Mouse (Mus musculus): ENCODE results near the gene Fasl.

Fasl gene

DNA sequence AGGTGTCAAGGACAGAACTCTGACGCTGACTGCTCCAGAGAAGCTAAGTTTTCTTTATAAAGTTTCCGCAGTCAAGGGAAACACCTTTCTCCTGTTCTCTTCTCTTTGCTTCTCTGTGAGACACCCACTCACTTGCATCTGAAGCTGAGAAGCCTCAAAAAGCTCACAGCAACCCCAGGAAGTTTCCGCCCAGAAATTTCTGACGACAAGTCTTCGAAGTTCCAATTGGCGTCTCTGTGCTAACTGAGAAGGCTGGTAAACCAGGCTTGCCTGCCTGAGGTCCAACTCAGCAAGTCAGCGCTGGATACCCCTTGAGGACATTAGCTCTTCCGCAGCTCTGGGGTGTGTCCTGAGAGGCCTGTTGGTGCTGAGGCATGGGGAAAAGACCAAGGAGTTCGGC, at the start of gene Fasl:
Gene Fasl, minus strand, starts transcription at position 157 of the 400 bp plus-strand sequence.
- ATAC-seq (ENCODE audit: low TSS enrichment) = 0 out of 2 replicates have a peak, but pooled peaks have one; percentile 27

DNA sequence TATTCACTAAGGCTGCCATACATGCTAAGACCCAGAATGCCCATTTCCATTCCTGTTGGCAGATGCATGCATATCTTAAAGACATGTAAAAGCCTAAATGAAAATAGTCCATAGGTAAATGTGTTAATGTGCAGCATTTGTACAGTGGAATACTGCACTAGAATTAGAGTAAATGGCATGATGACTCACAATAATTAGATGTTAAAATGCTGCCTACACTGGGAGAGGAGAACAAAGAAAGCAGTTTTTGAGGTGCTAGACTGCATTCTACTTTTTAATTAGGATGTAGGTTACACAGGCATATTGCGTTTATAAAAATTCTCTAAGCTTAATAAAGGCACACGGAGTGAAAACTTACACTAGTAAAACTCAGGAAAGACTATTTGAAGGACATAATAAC, 38.4 kb upstream of the Fasl start:
- ATAC-seq (ENCODE audit: low TSS enrichment) = no peak

DNA sequence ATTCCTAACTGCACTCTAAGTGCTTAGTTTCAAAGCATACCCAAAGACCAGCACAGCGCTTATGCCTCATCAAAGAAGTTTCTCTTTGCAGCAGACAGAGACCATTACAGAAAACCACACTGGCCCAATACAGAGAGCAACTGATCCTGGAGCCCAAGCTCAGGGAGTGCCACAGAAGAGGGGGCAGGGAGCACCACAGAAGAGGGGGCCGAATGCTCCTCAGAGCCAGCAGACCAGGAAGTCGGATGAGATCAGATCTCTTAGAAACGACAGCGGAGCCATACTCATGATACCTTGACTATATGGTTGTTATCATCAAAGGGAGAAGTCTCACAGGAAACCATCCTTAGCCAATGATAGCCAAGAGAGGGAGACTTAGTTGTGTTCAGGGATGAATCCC, 21.1 kb upstream of the Fasl start:
- no peak for ATAC-seq (ENCODE audit: low TSS enrichment)

DNA sequence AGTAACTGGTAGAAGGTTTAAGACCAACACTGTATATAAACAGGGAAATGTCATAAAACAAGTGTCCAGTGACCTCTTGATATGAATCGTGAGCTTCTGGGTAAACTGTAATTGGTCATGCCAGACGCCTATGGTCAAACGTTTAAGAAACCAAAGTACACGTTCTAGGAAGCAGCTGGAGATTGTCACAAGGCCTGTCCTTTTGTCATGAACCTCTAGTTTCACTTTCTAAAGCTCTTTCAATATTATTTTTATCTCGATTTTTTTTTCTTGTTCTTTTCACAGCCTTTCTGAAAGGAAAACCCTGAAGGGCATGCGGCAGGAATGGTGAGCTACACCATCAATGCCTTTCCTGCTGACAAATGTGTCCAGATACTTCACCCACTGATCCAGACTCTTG, 20.7 kb upstream of the Fasl start:
- no peak for ATAC-seq (ENCODE audit: low TSS enrichment)

DNA sequence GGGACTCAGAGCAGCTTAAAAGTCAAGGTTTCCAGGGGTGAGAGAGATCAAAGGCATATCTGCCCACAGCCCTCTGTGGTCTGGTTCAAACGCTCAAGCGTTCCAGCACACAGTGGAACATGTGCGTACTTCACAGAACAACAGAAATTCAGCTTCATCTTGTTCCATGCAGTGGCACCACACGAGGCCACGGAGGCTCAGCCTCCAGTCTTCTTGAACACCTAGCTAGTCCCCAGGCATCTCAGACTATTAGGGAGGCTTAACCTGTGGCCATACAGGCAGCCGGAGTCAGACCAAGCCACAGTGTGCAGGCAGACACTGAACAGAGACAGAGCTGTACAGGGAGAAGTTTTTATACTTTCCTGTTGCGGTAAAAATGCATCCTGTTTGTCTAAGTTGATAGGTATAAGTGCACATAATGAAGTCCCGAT, 16.3 kb upstream of the Fasl start:
- no peak for ATAC-seq (ENCODE audit: low TSS enrichment)

DNA sequence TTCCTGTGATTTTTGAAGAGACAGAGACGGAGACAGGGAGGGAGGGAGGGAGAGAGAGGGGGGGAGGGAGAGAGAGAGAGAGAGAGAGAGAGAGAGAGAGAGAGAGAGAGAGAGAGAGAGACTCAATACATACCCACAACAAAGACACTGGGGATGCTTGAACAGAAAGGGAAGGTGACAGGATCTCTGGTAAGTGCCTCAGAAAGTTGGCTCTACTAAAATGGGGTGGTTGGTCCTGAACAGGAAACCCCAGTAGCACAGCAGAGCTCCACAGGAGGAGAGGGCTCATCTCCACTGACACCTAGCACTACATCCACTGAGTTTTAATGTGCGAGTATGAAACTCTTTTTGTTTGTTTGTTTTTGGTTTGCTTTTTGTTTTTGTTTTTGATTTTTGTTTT, 13.0 kb upstream of the Fasl start:
- no peak for ATAC-seq (ENCODE audit: low TSS enrichment)

DNA sequence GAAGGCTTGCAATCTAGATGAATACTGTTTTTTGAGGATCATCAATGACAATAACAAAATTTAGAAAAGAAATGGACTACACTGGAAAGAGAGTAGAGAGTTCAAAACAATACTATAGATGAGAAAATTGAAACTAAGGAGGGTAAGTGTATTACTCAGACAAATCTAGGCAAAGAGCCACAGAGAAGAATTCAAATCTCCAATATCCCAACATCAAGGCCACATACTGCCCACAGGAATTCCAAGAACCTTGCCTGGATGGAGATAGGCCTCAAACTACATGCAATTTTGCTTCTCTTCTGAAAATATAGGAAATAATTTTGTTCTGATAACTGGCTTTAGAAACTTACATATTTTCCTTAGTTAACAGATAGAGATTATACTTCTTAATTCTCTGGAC, 12.0 kb upstream of the Fasl start:
- no peak for ATAC-seq (ENCODE audit: low TSS enrichment)

DNA sequence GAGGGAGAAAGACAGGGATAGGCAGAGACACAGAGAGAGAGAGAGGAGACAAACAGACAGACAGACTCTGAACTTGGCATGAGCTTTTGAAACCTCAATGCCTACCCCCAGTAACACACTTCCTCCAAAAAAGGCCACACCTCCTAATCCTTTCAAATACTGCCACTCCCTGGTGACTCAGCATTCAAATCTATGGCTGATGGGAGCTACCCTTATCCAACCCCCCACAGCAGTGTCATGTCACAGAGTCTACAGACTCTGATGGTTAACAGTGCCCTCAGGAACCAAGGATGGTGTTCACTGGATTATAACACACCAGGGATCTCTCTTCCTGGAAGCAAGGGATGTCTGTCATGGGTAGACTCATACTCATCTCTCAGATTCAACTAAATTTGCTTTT, 11.5 kb upstream of the Fasl start:
- no peak for ATAC-seq (ENCODE audit: low TSS enrichment)

DNA sequence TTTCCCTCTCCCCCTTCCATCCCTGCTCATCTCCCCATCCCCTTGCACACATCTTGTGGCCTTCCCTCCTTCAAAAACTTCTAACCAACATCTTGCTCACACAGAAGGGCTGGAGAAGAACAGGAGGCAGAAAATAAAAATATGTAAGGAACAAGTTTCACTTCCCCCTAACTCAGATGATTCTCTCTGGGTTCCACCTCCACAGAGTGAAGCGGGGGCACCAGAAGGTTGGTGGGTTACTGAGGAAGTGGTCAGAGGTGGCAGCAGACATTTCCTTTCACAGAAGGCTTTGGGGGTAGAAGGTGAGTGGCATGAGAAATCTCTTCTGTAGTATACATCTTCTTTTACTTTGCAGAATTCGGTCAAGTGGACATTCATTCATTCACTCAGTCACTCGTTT, 10.6 kb upstream of the Fasl start:
- ATAC-seq (ENCODE audit: low TSS enrichment) = no peak

DNA sequence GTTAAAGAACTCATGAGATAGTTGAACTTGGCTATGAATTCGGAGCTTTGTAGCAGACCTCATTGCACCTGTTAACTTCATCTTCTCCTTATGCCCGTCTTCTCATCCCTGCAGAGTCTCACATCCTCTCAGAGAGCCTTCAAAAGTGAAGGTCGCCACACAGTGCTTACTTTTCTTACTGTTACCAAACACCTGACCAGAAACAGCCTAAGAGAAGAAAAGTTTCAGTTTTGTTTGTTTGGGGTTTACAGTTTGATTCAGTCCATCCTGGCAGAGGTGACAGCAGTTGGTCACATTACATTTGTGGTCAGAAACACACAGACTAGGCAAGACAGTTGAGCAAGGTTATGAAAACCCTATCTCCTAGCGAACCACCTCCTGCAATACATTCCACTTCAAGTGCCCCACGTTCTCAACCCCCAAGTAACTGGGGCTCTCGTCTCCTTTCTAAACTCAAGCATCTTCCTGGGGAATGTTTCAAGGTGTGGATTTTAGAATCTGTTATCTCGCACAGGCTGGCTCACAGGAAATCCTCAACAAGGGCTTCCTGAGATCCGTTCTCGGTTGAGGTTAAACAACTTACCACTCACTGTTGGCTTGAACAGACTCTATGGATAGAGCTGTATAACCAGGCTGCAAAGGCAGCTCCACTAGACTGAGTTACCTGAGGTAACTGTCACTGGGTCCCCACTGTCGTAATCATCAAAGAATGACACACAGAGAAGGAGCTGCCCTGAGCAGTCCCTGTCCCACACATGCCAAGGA, 6.3 kb upstream of the Fasl start:
- ATAC-seq (ENCODE audit: low TSS enrichment) = no peak

DNA sequence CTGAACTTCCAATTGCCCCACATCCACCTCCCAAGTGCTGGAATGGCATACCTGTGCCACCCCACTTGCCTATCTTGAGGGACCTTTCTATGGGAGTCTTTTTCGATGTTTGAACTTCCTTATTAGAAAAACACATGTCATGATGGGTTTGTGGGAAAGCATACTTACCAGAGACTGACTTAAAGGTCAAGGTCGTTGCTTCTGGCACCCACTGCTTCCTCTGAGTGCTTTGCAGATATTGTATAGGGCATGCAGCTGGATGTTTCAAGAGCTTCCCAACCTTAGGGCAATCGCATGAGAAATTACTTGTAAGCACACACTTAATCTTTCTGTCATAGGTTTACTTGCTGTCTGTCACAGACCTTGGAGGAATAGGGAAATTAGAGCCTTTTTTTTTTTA, 5.0 kb upstream of the Fasl start:
- ATAC-seq (ENCODE audit: low TSS enrichment) = no peak

DNA sequence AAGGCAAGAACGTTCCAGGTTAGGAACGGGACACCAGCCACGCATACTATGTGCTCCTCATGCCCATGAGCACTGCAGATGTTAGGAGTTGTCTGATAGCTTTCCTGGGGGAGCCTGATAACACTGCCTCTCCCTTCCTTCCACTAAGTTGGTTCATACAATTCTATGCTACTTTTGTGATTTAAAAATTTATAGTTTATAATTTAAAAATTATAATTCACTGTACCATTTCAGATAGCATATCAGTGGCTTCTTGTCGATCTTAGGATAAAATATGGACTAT, 4.3 kb upstream of the Fasl start:
- ATAC-seq (ENCODE audit: low TSS enrichment) = no peak

DNA sequence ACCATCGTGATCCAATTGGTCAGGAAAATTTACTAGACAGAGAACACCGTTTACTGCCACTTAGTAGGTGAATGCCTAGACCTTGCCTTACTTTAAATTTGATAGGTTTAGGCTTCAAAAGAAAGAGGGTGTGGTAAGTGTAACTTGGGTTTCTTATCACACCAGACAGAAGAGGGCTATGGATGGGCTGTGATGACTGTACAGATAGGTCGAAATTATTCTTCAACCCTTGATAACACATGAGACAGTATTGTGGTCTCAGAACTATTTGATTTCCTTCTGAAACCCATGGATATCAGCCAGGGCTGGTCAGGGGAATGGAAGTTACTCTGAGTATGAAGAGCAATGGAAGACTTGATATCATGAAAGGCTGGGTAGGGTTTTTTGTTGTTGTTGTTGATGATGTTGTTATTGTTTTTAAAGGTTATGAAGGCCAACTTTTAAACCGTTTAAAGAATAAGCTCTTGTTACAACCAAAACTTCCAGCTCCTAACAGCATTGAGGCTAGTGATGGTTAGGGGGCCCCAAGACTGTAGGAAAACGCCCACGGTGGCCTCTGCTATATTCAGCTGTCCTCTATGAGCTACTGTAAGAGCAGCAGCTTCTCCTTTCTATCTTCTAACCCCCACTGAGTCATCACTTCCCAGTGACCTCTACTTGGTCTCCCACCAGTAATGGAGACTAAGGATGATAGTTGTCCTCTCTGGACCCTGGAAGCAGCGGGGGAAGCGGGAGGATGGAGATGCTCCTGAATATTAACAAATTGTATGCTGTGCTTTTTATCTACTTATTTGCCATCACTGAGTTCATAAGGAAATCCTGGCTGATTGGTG, 3.8 kb upstream of the Fasl start:
- no peak for ATAC-seq (ENCODE audit: low TSS enrichment)

DNA sequence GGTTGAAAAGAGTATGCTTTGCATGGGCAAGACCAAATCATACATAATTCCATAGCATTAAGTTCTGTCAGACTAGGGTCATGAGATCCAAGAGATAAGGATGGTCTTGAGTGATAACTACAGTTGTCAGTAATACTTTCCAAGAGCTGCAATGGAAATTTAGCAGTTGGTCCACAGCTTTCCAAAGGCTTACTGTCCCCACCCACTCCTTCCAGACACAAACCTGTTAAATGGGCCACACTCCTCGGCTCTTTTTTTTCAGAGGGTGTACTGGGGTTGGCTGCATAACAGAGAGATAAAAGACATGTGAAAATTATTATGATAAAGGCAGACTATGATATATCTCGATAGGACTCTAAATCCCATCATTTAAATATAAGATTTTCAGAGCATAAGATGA, 5.6 kb downstream of the Fasl start:
- peak; percentile 92 for ATAC-seq (ENCODE audit: low TSS enrichment)

DNA sequence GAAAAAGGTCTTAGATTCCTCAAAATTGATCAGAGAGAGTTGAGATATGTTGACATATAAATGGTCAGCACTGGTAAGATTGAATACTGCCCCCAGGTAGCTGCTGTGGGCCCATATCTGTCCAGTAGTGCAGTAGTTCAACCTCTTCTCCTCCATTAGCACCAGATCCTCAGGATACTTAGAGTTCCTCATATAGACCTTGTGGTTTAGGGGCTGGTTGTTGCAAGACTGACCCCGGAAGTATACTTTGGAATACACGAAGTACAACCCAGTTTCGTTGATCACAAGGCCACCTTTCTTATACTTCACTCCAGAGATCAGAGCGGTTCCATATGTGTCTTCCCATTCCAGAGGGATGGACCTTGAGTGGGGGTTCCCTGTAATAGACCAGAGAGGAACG, 6.7 kb downstream of the Fasl start:
- ATAC-seq (ENCODE audit: low TSS enrichment) = no peak

DNA sequence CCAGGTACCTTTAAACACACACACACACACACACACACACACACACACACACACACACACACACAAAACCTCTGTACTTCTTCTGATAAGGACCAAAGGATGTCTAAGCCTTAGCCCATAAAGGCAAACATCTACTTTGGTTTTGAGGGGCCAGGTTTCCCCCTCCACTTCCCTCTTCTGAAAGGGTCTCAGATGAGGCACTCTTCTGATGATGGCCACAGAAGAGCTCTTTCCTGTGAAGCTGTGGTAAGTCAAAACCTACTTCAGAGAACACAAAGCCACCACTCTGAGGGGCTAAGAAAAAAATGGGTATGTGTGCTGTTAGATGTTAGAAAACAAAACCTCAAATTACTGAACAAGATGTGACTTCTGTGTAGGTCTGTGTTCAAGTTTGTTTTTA, 9.2 kb downstream of the Fasl start:
- ATAC-seq (ENCODE audit: low TSS enrichment) = no peak

DNA sequence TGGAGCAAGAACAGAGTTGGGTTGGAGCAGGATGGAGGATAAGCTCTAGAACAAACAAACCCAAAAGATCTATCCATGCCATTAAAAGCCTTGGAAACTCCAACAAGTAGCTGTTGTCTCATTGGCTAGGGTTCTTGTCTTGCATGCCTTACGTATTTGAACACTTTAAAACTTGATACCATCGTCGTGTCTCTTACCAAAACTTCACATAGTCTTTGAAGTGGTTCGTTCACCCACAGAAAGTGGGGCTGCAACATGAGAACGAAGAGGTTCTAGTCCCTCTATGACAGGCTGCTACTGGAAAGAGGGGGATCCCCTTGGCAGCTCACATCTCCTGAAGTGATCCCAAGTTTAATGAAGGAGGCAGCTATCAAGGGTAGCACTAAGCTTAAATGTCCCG, 13.1 kb downstream of the Fasl start:
- no peak for ATAC-seq (ENCODE audit: low TSS enrichment)

DNA sequence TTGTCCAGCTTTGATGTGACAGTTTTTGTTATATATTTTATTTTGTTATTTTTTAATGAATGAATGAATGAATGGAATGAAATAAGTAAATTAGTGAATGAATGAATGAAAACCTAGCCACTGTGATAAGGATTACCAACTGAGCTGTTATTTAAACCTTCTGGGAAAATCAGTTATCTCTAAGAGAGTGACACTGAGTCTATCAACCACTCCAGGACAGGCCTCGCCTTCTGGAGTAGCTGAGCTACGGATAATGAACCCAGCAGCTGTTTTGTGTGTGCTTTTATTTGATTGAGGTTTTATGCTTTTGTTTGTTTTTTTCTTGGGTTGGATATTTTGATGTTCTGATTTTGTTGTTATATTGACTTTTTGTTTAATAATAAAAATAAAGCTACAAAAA, 17.0 kb downstream of the Fasl start:
- no peak for ATAC-seq (ENCODE audit: low TSS enrichment)

DNA sequence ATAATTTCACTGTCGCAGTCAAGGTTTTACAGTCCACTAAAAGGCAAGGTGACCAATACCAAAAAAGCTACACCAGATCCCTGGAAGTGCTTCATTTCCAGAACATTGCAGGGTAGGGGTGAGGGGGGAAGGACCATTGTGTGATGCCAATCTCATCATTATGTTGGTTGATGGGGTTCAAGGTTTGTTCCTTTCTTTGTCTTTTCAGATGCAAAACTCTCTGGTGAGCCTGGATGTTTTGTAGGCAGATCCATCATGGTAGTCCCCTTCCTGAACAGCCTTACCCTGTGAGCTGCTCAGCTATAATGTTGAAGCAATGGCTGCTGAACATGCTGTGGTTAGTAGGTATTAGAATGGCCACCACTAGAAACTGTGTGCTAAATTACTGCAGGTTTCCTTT, 19.0 kb downstream of the Fasl start:
- ATAC-seq (ENCODE audit: low TSS enrichment) = no peak

DNA sequence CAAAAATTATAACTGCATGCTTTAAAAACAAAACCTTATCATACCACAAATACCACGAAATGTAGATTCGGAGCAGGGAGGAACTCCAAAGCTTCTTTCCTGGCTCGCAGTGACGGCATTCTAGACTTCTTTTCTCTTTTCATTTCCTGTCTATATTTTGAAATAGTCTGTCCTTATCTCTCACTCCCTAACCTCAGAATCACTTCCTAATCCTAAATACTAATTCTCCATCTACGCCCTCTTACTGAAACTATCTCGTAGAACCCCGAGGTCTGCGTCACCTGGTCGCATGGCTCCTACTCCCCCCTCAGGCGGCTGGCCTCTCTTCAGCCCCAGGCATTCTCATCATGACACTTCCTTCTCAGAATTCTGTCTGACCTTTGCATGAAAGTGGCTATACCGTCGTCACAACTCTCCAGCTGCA, 21.2 kb downstream of the Fasl start:
- ATAC-seq (ENCODE audit: low TSS enrichment) = no peak

DNA sequence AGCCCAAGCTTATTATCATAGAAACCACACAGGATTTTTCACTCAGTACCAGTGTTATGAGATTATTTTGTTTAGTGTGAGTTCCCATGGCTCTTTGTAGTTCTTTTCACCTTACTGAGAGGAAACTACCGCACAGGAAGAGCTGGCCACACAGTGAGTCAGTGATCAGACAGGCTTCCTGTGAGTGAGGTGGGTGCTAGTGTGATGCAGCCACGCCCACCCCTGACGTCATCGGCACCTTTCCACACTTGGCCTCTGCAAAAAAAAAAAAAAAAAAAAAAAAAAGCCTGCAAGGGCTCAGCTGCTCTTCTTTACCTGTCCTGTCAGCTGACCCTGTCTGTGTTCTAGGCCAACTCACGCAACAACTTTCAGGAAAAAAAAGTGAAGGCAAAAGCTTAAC, 21.6 kb downstream of the Fasl start:
- ATAC-seq (ENCODE audit: low TSS enrichment) = no peak

DNA sequence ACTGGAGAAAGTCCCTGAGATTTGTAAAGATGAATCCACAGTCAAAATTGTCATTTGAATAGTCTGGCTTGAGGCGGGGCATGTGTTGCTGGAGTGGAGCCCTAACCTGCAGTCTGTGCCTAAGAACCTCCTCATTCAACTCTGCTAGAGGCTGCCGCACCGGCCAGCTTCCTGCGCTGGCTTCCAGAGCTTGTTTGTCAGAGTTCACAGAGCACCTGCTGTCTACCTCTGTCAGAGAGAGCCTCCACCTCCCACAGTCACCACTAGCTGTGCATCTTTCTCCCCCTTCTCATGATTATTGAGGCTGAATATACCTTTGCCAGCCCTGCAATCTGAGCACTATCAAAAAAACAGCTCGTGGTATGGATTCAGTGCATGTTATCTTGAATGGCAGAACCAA, 22.4 kb downstream of the Fasl start:
- ATAC-seq (ENCODE audit: low TSS enrichment) = no peak

DNA sequence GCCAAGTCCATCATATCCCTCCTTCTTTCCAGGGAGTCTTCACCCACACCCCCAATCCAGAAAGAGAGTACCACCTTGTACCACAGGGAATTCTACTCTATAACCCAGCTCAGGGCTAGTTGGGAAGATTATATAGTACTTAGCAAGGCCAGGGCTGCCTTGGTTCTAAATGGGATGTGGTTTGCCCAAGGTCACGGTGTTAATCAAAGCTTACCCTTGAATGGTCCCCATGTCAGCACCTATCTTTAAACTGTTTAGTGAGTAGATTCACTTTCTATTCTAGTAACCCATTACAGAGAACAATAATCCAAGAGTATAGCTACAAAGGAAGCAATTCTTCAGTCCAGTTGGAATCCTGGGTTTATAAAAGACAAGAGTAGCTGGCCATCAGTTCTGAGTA, 23.3 kb downstream of the Fasl start:
- no peak for ATAC-seq (ENCODE audit: low TSS enrichment)

DNA sequence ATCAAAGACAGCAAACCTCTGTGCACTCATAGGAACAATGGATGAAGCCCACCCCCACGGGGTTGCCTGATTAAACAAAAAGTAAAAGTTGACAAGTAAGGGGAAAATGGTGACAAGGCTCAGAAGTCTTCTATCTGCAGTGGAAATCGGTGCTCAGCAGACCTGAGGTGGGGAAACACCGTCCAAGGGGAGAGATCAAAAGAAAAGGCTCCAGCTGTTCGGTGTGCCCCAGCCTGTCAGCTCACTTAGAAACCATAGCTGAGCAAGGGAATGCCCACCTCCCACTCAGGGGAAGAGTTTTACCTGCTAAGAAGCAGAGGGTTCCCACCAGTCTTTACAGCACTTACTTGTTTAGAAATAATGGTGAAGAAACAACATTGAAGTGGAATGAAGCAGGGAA, 26.7 kb downstream of the Fasl start:
- no peak for ATAC-seq (ENCODE audit: low TSS enrichment)
